Mouse (Mus musculus) MEL (cell line): ENCODE results near the gene Olfr1053. TPM values are rescaled to one million over a fixed set of nuclear protein-coding genes. Genes with fewer than 3 reads are reported as not detected.
"Not testable (repeated sequence)": the region's sequence is repeated elsewhere in the genome, so short reads cannot be mapped to it uniquely, and the experiment has no call there.

Experiments
- DNase-seq: peaks from one replicate; pipeline ENCODE4 v3.0.0; 2011; ENCODE audit warnings: low read depth, low spot score
- H3K27ac ChIP-seq: 2 replicates; pipeline ENCODE4 v1.5.1; 2012; ENCODE audit warnings: low read depth, mild to moderate bottlenecking, control low read depth, low read length, moderate library complexity; ENCODE audit not compliant: control insufficient read depth
- H3K27me3 ChIP-seq, 2 experiments: fragments of 150-350 bp in 1 of 2; sonication (generic) in 1 of 2; 2 replicates each; pipeline ENCODE4 v1.6.1; 2012; ENCODE audit warnings: low read length in 2 of 2, mild to moderate bottlenecking in 2 of 2, improper control_type of control experiment in 1 of 2, moderate library complexity in 1 of 2; ENCODE audit not compliant: insufficient read depth in 2 of 2, control insufficient read depth in 1 of 2
- H3K36me3 ChIP-seq, 2 experiments: 2 replicates each; pipeline ENCODE4 v1.6.1; 2012 to 2014; ENCODE audit warnings: low read length in 2 of 2, improper control_type of control experiment in 1 of 2, inconsistent platforms in 1 of 2, mild to moderate bottlenecking in 1 of 2; ENCODE audit not compliant: insufficient read depth in 2 of 2, control insufficient read depth in 1 of 2
- H3K4me1 ChIP-seq, 2 experiments: fragments of 150-350 bp in 1 of 2; sonication (generic) in 1 of 2; 2 replicates each; pipeline ENCODE4 v1.6.1; 2012; ENCODE audit warnings: low read length in 2 of 2, improper control_type of control experiment in 1 of 2, mild to moderate bottlenecking in 1 of 2; ENCODE audit not compliant: insufficient read depth in 2 of 2, control insufficient read depth in 1 of 2
- H3K4me3 ChIP-seq, 2 experiments: fragments of 150-350 bp in 1 of 2; sonication (generic) in 1 of 2; 2 replicates each; pipeline ENCODE4 v1.5.1; 2012; ENCODE audit warnings: low read depth in 2 of 2, low read length in 2 of 2, mild to moderate bottlenecking in 2 of 2, moderate library complexity in 2 of 2, control low read depth in 1 of 2, improper control_type of control experiment in 1 of 2; ENCODE audit not compliant: control insufficient read depth in 1 of 2, insufficient read depth in 1 of 2
- H3K79me2 ChIP-seq: 2 replicates; pipeline ENCODE4 v1.6.1; 2012; ENCODE audit warnings: mild to moderate bottlenecking, low read length, moderate library complexity; ENCODE audit not compliant: control insufficient read depth, poor library complexity, insufficient read depth
- H3K9ac ChIP-seq: 2 replicates; pipeline ENCODE4 v1.6.1; 2012; ENCODE audit warnings: low read depth, mild to moderate bottlenecking, control low read depth, low read length, moderate library complexity; ENCODE audit not compliant: control insufficient read depth, poor library complexity, severe bottlenecking
- H3K9me3 ChIP-seq: fragments of 150-350 bp; sonication (generic); replicated peaks from 2 replicates; pipeline ENCODE4 v1.6.1; 2012; ENCODE audit warnings: mild to moderate bottlenecking, low read length, improper control_type of control experiment, moderate library complexity; ENCODE audit not compliant: insufficient read depth
- BHLHE40 ChIP-seq: IDR thresholded peaks from 2 replicates; pipeline ENCODE4 v1.6.1; 2012; ENCODE audit warnings: low read depth, mild to moderate bottlenecking, inconsistent platforms, low read length, improper control_type of control experiment, borderline replicate concordance
- CHD2 ChIP-seq: IDR thresholded peaks from 2 replicates; pipeline ENCODE4 v1.6.1; 2011; ENCODE audit warnings: low read length, improper control_type of control experiment
- CTCF ChIP-seq, 3 experiments: IDR thresholded peaks in 2 of 3; conservative IDR thresholded peaks in 1 of 3; 2 replicates each; pipeline ENCODE4 v1.5.1; 2011 to 2012; ENCODE audit warnings: low read length in 3 of 3, low read depth in 2 of 3, mild to moderate bottlenecking in 2 of 3, improper control_type of control experiment in 1 of 3, inconsistent platforms in 1 of 3, mixed read lengths in 1 of 3, moderate library complexity in 1 of 3; ENCODE audit not compliant: control insufficient read depth in 1 of 3, insufficient read depth in 1 of 3, poor library complexity in 1 of 3, severe bottlenecking in 1 of 3
- E2F4 ChIP-seq: IDR thresholded peaks from 2 replicates; pipeline ENCODE4 v1.6.1; 2011; ENCODE audit warnings: low read depth, low read length, improper control_type of control experiment, borderline replicate concordance
- ELF1 ChIP-seq: IDR thresholded peaks from 2 replicates; pipeline ENCODE4 v1.6.1; 2014; ENCODE audit warnings: low read depth, mild to moderate bottlenecking, inconsistent platforms, low read length, improper control_type of control experiment, moderate library complexity
- EP300 ChIP-seq, 2 experiments: IDR thresholded peaks; 2 replicates each; pipeline ENCODE4 v1.6.1; 2011; ENCODE audit warnings: improper control_type of control experiment in 2 of 2, low read length in 2 of 2, low read depth in 1 of 2, mild to moderate bottlenecking in 1 of 2
- ETS1 ChIP-seq: IDR thresholded peaks from 2 replicates; pipeline ENCODE4 v1.6.1; 2012; ENCODE audit warnings: low read depth, mild to moderate bottlenecking, inconsistent platforms, low read length, improper control_type of control experiment, moderate library complexity
- GATA1 ChIP-seq: IDR thresholded peaks from 2 replicates; pipeline ENCODE4 v1.6.1; 2011; ENCODE audit warnings: low read depth, low read length, improper control_type of control experiment
- HCFC1 ChIP-seq: IDR thresholded peaks from 2 replicates; pipeline ENCODE4 v1.6.1; 2012; ENCODE audit warnings: low read depth, mild to moderate bottlenecking, inconsistent platforms, low read length, improper control_type of control experiment, moderate library complexity
- JUND ChIP-seq: IDR thresholded peaks from 2 replicates; pipeline ENCODE4 v1.6.1; 2011; ENCODE audit warnings: low read depth, mild to moderate bottlenecking, improper control_type of control experiment, low read length
- MEF2A ChIP-seq: IDR thresholded peaks from 2 replicates; pipeline ENCODE4 v1.6.1; 2014; ENCODE audit warnings: low read depth, mild to moderate bottlenecking, inconsistent platforms, low read length, improper control_type of control experiment; ENCODE audit not compliant: poor library complexity, insufficient replicate concordance, severe bottlenecking; ENCODE audit errors: extremely low read depth
- MYB ChIP-seq: IDR thresholded peaks from 2 replicates; pipeline ENCODE4 v1.6.1; 2011; ENCODE audit warnings: mild to moderate bottlenecking, low read depth, low read length, improper control_type of control experiment
- MYC ChIP-seq: IDR thresholded peaks from 2 replicates; pipeline ENCODE4 v1.6.1; 2011; ENCODE audit warnings: low read depth, mild to moderate bottlenecking, low read length, improper control_type of control experiment, moderate library complexity
- NRF1 ChIP-seq: IDR thresholded peaks from 2 replicates; pipeline ENCODE4 v1.6.1; 2014; ENCODE audit warnings: low read depth, mild to moderate bottlenecking, inconsistent platforms, low read length, improper control_type of control experiment, moderate library complexity; ENCODE audit not compliant: poor library complexity, insufficient read depth, severe bottlenecking
- POLR2AphosphoS2 ChIP-seq: IDR thresholded peaks from 2 replicates; pipeline ENCODE4 v1.6.1; 2011; ENCODE audit warnings: low read length, improper control_type of control experiment
- SMC3 ChIP-seq: IDR thresholded peaks from 2 replicates; pipeline ENCODE4 v1.6.1; 2011; ENCODE audit warnings: low read depth, low read length, improper control_type of control experiment
- TAL1 ChIP-seq: IDR thresholded peaks from 2 replicates; pipeline ENCODE4 v1.6.1; 2012; ENCODE audit warnings: mild to moderate bottlenecking, inconsistent platforms, low read length, moderate library complexity, mixed read lengths
- TCF12 ChIP-seq: IDR thresholded peaks from 2 replicates; pipeline ENCODE4 v1.6.1; 2014; ENCODE audit warnings: low read depth, mild to moderate bottlenecking, inconsistent platforms, low read length, improper control_type of control experiment, moderate library complexity
- UBTF ChIP-seq: IDR thresholded peaks from 2 replicates; pipeline ENCODE4 v1.6.1; 2012; ENCODE audit warnings: low read depth, mild to moderate bottlenecking, inconsistent platforms, low read length, improper control_type of control experiment, moderate library complexity, borderline replicate concordance; ENCODE audit not compliant: insufficient read depth
- ZNF384 ChIP-seq: IDR thresholded peaks from 2 replicates; pipeline ENCODE4 v1.6.1; 2012; ENCODE audit warnings: low read depth, mild to moderate bottlenecking, inconsistent platforms, low read length, improper control_type of control experiment
- polyA plus RNA-seq, 2 experiments: library from polyadenylated mRNA; stranded (reverse) in 1 of 2; unstranded in 1 of 2; fragments of >175 nt in 1 of 2; fragments of >200 nt in 1 of 2; gene quantifications; 2 replicates each; pipeline versions ENCODE4 v1.2.1 to v1.2.4; 2012; ENCODE audit warnings: low replicate concordance in 2 of 2, low read depth in 1 of 2; ENCODE audit not compliant: insufficient read length in 2 of 2, insufficient read depth in 1 of 2, missing spikeins in 1 of 2
- total RNA-seq: library from RNA; depleted of rRNA; stranded (reverse); fragments of 300-350 nt; gene quantifications from 2 replicates; pipeline ENCODE4 v1.2.3, GENCODE M21; 2012

The Olfr1053 gene
- total and polyA plus RNA-seq, 3 experiments, result not detected

- TF ChIP-seq TCF12, result no peak
- H3K27ac ChIP-seq, result no peak within 1 kb of the TSS
These were observed 35.1 kb upstream of the Olfr1053 start, which contains the start of gene Olfr1055 for GRCm38 (mm10) chr2:86350184-86350583. Gene Olfr1055 (minus strand): TSS chr2:86350284.

DNA sequence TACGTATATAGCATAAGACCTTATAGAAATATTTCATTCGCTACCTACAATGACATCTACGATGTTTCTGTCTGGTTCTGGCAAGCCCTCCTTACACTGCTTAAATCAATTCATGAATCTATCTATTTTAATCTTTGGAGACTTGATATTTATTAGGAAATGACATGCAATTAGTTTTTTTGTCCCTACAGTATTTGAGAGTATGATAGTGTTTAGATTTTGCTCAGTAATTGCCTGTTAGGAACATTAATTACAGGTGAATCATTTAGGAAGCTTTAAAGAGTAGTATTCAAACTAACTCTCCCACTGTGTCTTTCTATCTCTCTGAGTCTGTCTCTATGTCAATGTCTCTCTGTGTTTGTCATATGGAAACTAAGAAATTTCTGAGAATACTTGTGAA lies 20.2 kb upstream of the Olfr1053 start, which contains the start of gene Olfr1054:
TSS of gene Olfr1054 (minus strand) at position 101 of the 400 bp plus-strand sequence.
- H3K4me3 ChIP-seq, result no peak within 1 kb of the TSS
- DNase-seq, result no peak
- H3K9me3 ChIP-seq, result no peaks in the 10 kb centered on the region
- no peaks in the 10 kb centered on the region for H3K4me1 ChIP-seq
- H3K79me2 ChIP-seq, result no peaks in the 10 kb centered on the region
- no peaks in the 10 kb centered on the region for H3K27me3 ChIP-seq
- no peak within 1 kb of the TSS for H3K9ac ChIP-seq
- H3K27ac ChIP-seq, result no peak within 1 kb of the TSS
- no peak for TF ChIP-seq ZNF384
- no peak for TF ChIP-seq TAL1
- TF ChIP-seq HCFC1, result no peak
- no peak for TF ChIP-seq JUND
- no peak for TF ChIP-seq EP300 (IDR thresholded peaks at IDR 0.05; ENCODE audit: low read depth in 1 of 2, low read length in 2 of 2)
- TF ChIP-seq POLR2AphosphoS2, result no peak
- TF ChIP-seq GATA1, result no peak
- no peak for TF ChIP-seq BHLHE40
- TF ChIP-seq CHD2, result no peak
- no peak for TF ChIP-seq NRF1
- no peaks in the 10 kb centered on the region for H3K36me3 ChIP-seq

More at GRCm38 (mm10) chr2:86350184-86350583, 35.1 kb upstream of the Olfr1053 start, which contains the start of gene Olfr1055:
- no peaks in the 10 kb centered on the region for H3K4me1 ChIP-seq
- H3K79me2 ChIP-seq, result no peaks in the 10 kb centered on the region
- no peaks in the 10 kb centered on the region for H3K27me3 ChIP-seq
- DNase-seq, result no peak
- no peak within 1 kb of the TSS for H3K4me3 ChIP-seq
- H3K9me3 ChIP-seq, result no peaks in the 10 kb centered on the region
- H3K9ac ChIP-seq, result no peak within 1 kb of the TSS
- no peaks in the 10 kb centered on the region for H3K36me3 ChIP-seq

GRCm38 (mm10) chr2:86292155-86292554 lies 22.9 kb downstream of the Olfr1053 start, which contains the start of gene Olfr1052:
Gene Olfr1052 (plus strand): TSS chr2:86292455.
- DNase-seq, result no peak
- Histone ChIP-seq H3K9me3 (no peaks in the 10 kb centered on the region), H3K27ac (no peak within 1 kb of the TSS), H3K36me3 (no peaks in the 10 kb centered on the region), H3K79me2 (no peaks in the 10 kb centered on the region), H3K9ac (no peak within 1 kb of the TSS), H3K27me3 (no peaks in the 10 kb centered on the region), H3K4me1 (no peaks in the 10 kb centered on the region), H3K4me3 (no peak within 1 kb of the TSS)
- TF ChIP-seq CTCF (IDR thresholded peaks at IDR 0.05 in 2 of 3, conservative IDR thresholded peaks at IDR 0.05 in 1 of 3; ENCODE audit: control insufficient read depth in 1 of 3, insufficient read depth in 1 of 3, low read depth in 2 of 3, low read length in 3 of 3, poor library complexity in 1 of 3, severe bottlenecking in 1 of 3), result no peak
- TF ChIP-seq E2F4, result no peak
- no peak for TF ChIP-seq ETS1
- no peak for TF ChIP-seq HCFC1
- no peak for TF ChIP-seq ELF1
- no peak for TF ChIP-seq UBTF
- TF ChIP-seq MYC, result no peak
- TF ChIP-seq SMC3, result no peak
- no peak for TF ChIP-seq MEF2A
- no peak for TF ChIP-seq MYB

GRCm38 (mm10) chr2:86278988-86279387 lies 36.1 kb downstream of the Olfr1053 start, which contains the start of gene Olfr1051:
Gene Olfr1051 (minus strand): TSS chr2:86279088.
- H3K36me3 ChIP-seq, H3K9me3 ChIP-seq, H3K27me3 ChIP-seq, H3K9ac ChIP-seq, H3K4me3 ChIP-seq, DNase-seq, H3K27ac ChIP-seq, H3K4me1 ChIP-seq, H3K79me2 ChIP-seq: not testable (repeated sequence)
